Comparison of ENCODE assay signal across 17 mouse cellular contexts in genomic region chr2:52478501-52478900, GRCm38 (mm10). TPM values are rescaled to one million over a fixed set of nuclear protein-coding genes. Genes with fewer than 3 reads are reported as not detected.
DNase-seq lines count a peak whose midpoint lies in the region; TF ChIP-seq lines count a peak whose summit lies in the region.
"Had no signal": no experiment of that assay in that cellular context is flagged by ENCODE, and none has a peak within 500 bp of the region (broad histone marks: within the 10 kb centered on the region; RNA-seq: fewer than 3 reads in every experiment).

No protein-coding gene starts in this region.

- no peak for TF ChIP-seq POLR2A in liver, adult 2 months (IDR thresholded peaks at IDR 0.05; ENCODE audit: extremely low read depth, insufficient read depth, low read length)

- DNase-seq in cerebellum, adult 9-10 months = peak; percentile 34
- DNase-seq in cerebellum, postnatal 10 days = no peak
- DNase-seq in liver, adult 2 months (ENCODE audit: extremely low read depth, low read depth, low spot score) = peak; percentile 82
- DNase-seq in liver = no peak
- DNase-seq: adrenal gland, adult 2 months; adrenal gland, postnatal 10 days; adrenal gland, postnatal 25 days; cerebellum, adult 11-12 months; cerebellum, adult 8-10 months; cerebellum, postnatal 14 days; cerebellum, postnatal 36 days; embryo, embryonic 11 days had no signal

- 29% methylated on average over 5 of the region's 5 CpGs for WGBS in liver, adult 2 months

- H3K4me3 ChIP-seq in liver, adult 2 months (ENCODE audit: insufficient read depth, low read depth, low read length) = no peak overlapping the region
- H3K4me3 ChIP-seq: embryonic facial prominence, embryonic 13.5 days; embryonic facial prominence, embryonic 15.5 days; erythroblast, embryonic 14.5 days; forebrain, embryonic 10.5 days; forebrain, embryonic 12.5 days had no signal

- H3K36me3 ChIP-seq in liver, adult 2 months (ENCODE audit: control insufficient read depth, insufficient read depth, low read length) = no peaks in the 10 kb centered on the region
- H3K36me3 ChIP-seq: embryonic facial prominence, embryonic 13.5 days; embryonic facial prominence, embryonic 15.5 days; forebrain, embryonic 10.5 days; forebrain, embryonic 12.5 days had no signal

- H3K9ac ChIP-seq in liver, adult 2 months (ENCODE audit: low read depth, low read length) = no peak overlapping the region
- H3K9ac ChIP-seq: embryonic facial prominence, embryonic 13.5 days; embryonic facial prominence, embryonic 15.5 days; forebrain, embryonic 12.5 days had no signal

- H3K4me1 ChIP-seq in liver, adult 2 months (ENCODE audit: control insufficient read depth, insufficient read depth, low read length) = peaks cover 16% of the 10 kb centered on the region
- H3K4me1 ChIP-seq: embryonic facial prominence, embryonic 15.5 days; forebrain, embryonic 10.5 days; forebrain, embryonic 12.5 days had no signal

- H3K27me3 ChIP-seq in liver, adult 2 months (ENCODE audit: control insufficient read depth, insufficient read depth, low read length) = no peaks in the 10 kb centered on the region
- H3K27me3 ChIP-seq: embryonic facial prominence, embryonic 13.5 days; embryonic facial prominence, embryonic 15.5 days had no signal

- no peaks in the 10 kb centered on the region for H3K79me2 ChIP-seq in liver, adult 2 months (ENCODE audit: control insufficient read depth, insufficient read depth, low read length)

- TF ChIP-seq CTCF in liver, adult 2 months (IDR thresholded peaks at IDR 0.05; ENCODE audit: low read depth, low read length) = no peak

- H3K27ac ChIP-seq in liver, adult 2 months (replicated peaks; ENCODE audit: insufficient read depth, low read depth, low read length) = peak overlapping the region; percentile 17; the same call in 1 of the 2 replicates
- H3K27ac ChIP-seq: embryonic facial prominence, embryonic 13.5 days; embryonic facial prominence, embryonic 15.5 days; forebrain, embryonic 10.5 days; forebrain, embryonic 12.5 days had no signal

RNA-seq across cellular contexts. Expression of gene Arl5a, which starts 53.8 kb away (rescaled TPM):
- total RNA-seq in liver, adult 2 months (2014; rRNA removed) = 76.1 and 85.9 TPM in 2 replicates
- 18.3 and 22.3 TPM in 2 replicates for polyA plus RNA-seq in liver, adult 2 months (2012; rRNA removed)

Comparison
In these comparisons a context has a peak if more than half of its experiments do, and no peak if none do; other contexts are left out.
1. DNase-seq: peak in cerebellum, adult 9-10 months (single experiment) and liver, adult 2 months (single experiment); none in cerebellum, postnatal 10 days (0 of 2) and liver (single experiment).